Mouse (Mus musculus): ENCODE data around the gene Clca3a1. TPM values are rescaled to one million over a fixed set of nuclear protein-coding genes. Genes with fewer than 3 reads are reported as not detected.

The Clca3a1 gene
- 0.58 and 1.3 TPM in 2 replicates for polyA plus RNA-seq (2012; rRNA removed)

DNA sequence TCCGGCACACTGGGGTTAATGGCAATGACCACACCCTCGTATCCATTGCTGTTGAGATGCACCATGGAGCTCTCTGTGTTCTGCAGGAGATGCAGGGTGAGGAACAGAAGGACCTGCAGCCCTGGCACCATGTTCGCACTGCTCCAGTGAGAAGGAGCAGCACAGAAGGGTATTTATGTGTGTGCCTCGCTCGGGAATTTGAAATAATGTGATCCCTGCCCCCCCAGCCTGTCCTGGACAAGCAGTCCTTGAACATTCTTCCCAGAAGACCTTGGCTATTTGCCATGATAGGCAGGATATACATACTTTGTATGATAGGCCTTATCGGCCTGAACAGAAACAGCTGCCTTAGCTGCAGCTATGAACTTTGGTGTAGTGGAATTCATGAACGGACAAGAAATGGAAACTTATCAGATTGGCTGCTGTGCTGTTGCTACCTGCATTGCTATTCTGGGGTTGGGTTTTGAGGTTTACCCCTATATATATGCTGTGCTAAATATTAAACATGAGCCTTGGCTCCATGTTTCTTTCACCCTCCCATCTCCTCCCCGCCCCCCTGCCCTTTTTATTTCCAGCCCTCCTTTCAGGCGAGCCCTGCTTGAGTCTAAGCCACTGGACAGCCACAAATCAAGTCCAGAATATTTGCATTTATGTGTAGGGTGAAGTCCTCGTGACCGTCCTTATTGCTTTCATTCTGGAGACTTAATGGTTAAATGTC lies at the start of gene Clca3a1:
Gene Clca3a1 (minus strand): TSS at position 386 of the 718 bp plus-strand sequence.

DNA sequence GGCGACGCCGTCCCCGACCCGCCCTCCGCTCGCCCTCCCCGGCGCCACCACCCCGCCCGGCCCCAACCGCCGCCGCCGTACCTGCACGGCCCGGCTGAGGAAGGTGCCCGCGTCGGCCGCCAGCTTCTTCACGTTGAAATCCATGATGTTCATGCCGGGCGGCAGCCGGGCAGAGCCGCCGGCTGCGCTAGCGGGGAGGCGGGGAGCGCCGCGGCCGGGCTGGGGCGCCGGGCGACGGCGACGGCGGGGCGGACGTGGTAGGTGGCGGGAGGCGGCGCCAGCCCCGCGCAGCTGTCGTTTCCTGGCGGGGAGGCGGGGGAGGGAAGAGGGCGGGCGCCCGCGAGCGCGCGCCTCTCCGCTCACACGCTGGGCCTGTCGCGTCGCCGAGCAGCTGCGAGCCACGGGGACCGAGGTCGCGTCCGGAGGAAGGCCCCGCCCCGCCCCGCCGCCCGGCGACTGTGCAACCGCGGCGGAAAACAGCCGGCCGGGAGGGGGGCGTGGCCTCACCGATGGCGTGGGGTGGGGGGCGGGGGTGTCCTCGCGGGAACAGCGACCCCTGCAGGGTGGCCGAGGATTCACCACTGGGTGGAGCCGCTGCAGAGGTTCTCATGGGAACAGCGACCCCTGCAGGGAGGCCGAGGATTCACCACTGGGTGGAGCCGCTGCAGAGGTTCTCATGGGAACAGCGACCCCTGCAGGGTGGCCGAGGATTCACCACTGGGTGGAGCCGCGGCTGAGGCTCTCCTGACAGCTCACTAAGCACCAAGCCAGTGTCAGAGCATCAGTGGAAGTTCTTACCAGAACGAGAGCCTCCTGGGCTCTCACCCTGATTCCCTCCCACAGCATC lies 40.7 kb downstream of the Clca3a1 start, which contains the start of gene Sh3glb1:
Gene Sh3glb1 (minus strand): TSS at position 435 of the 847 bp plus-strand sequence.

Other genes with a start within 250 kb of the Clca3a1 start
- gene Hs2st1, start 190.8 kb downstream of the Clca3a1 start, polyA plus RNA-seq (2012; rRNA removed), result 26.1 and 28.4 TPM in 2 replicates
- gene Selenof, start 190.7 kb downstream of the Clca3a1 start, polyA plus RNA-seq (2012; rRNA removed), result 309 and 334 TPM in 2 replicates
- 33.4 and 35.6 TPM in 2 replicates for gene Sh3glb1, start 40.6 kb downstream of the Clca3a1 start, polyA plus RNA-seq (2012; rRNA removed)
- gene Clca3a2, start 58.5 kb upstream of the Clca3a1 start, polyA plus RNA-seq (2012; rRNA removed), result 0.17 and 0.38 TPM in 2 replicates
- 0.03 TPM in 1 of 2 replicates, not detected in the other for gene Clca3b, start 88.4 kb upstream of the Clca3a1 start, polyA plus RNA-seq (2012; rRNA removed)
- 0.01 and 0.03 TPM in 2 replicates for gene Clca4b, start 171.6 kb upstream of the Clca3a1 start, polyA plus RNA-seq (2012; rRNA removed)
- gene Clca4a, start 214.1 kb upstream of the Clca3a1 start, polyA plus RNA-seq (2012; rRNA removed), result 0.03 TPM in 1 of 2 replicates, not detected in the other